In genomic region chr11:35668138-35668537, GRCm38 (mm10) we compare ENCODE assay signal across 8 mouse cellular contexts.
A peak's percentile ranks its signal among the peaks of the same experiment; 100 is the strongest.
DNase-seq lines count a peak whose midpoint lies in the region; ATAC-seq and TF ChIP-seq lines count a peak whose summit lies in the region.

No protein-coding gene starts in this region.

- H3K27me3 ChIP-seq in liver, postnatal 0 days (ENCODE audit: insufficient read depth, low read length), result no peaks in the 10 kb centered on the region
- no peaks in the 10 kb centered on the region for H3K27me3 ChIP-seq in liver, embryonic 12.5 days (replicated peaks)

- WGBS in liver, postnatal 0 days (ENCODE audit: insufficient replicate concordance), result 53% methylated on average over 3 of the region's 3 CpGs
- WGBS in liver, embryonic 12.5 days (ENCODE audit: insufficient replicate concordance), result 53% methylated on average over 3 of the region's 3 CpGs

- no peak for TF ChIP-seq CTCF in liver, postnatal 0 days (IDR thresholded peaks at IDR 0.05; ENCODE audit: low read depth)

- no peak overlapping the region for H3K4me2 ChIP-seq in liver, postnatal 0 days (ENCODE audit: low read depth, low read length)
- no peak overlapping the region for H3K4me2 ChIP-seq in liver, embryonic 12.5 days

- H3K4me3 ChIP-seq in liver, postnatal 0 days (ENCODE audit: low read depth, low read length), result no peak overlapping the region
- no peak overlapping the region for H3K4me3 ChIP-seq in liver, embryonic 12.5 days

- H3K9ac ChIP-seq in liver, postnatal 0 days (replicated peaks), result no peak overlapping the region
- H3K9ac ChIP-seq in liver, embryonic 12.5 days, result no peak overlapping the region

- DNase-seq in kidney, postnatal 14 days, result peak; percentile 16
- no peak for DNase-seq in kidney, adult 18-20 months
- DNase-seq in 3T3-L1 (ENCODE audit: low read depth, low spot score), result peak; percentile 6
- DNase-seq in adrenal gland, adult 8-10 months, result peak; percentile 60
- DNase-seq in cerebellum, postnatal 36 days, result peak; percentile 73 to 77
- no peak for DNase-seq in liver, postnatal 0 days

- H3K36me3 ChIP-seq in liver, postnatal 0 days (replicated peaks; ENCODE audit: insufficient read depth, low read length), result no peaks in the 10 kb centered on the region
- H3K36me3 ChIP-seq in liver, embryonic 12.5 days, result no peaks in the 10 kb centered on the region

- no peaks in the 10 kb centered on the region for H3K4me1 ChIP-seq in liver, postnatal 0 days (ENCODE audit: insufficient read depth)
- H3K4me1 ChIP-seq in liver, embryonic 12.5 days, result no peaks in the 10 kb centered on the region

- TF ChIP-seq EP300 in liver, postnatal 0 days (IDR thresholded peaks at IDR 0.05; ENCODE audit: low read depth), result no peak

- H3K27ac ChIP-seq in liver, postnatal 0 days (ENCODE audit: low read depth), result no peak overlapping the region
- no peak overlapping the region for H3K27ac ChIP-seq in liver, embryonic 12.5 days

- ATAC-seq in CD4-positive, CD25-positive, alpha-beta regulatory T cell, adult 4 months, result no peak
- ATAC-seq in liver, postnatal 0 days, result no peak
- ATAC-seq in liver, embryonic 12.5 days, result no peak

- no peaks in the 10 kb centered on the region for H3K9me3 ChIP-seq in liver, postnatal 0 days (ENCODE audit: low read length)
- no peaks in the 10 kb centered on the region for H3K9me3 ChIP-seq in liver, embryonic 12.5 days (replicated peaks)

Comparison
In these comparisons a context has a peak if more than half of its experiments do, and no peak if none do; other contexts are left out.
1. DNase-seq: peak in kidney, postnatal 14 days (single experiment), 3T3-L1 (single experiment), adrenal gland, adult 8-10 months (single experiment) and cerebellum, postnatal 36 days (2 of 2); none in kidney, adult 18-20 months (single experiment) and liver, postnatal 0 days (single experiment).